Mouse (Mus musculus) mouse embryonic stem cell (cell line): ENCODE measurements around the gene Ndufc1.
"Not testable (repeated sequence)": the region's sequence is repeated elsewhere in the genome, so short reads cannot be mapped to it uniquely, and the experiment has no call there.

ENCODE experiments used
- in situ Hi-C, 2 experiments: fragments of 300-500 bp; cut with MboI; formaldehyde crosslinking; loops; 1 replicate in 1 of 2; 3 replicates in 1 of 2; pipeline ENCODE4 v1.14.3; 2019 to 2020; ENCODE audit warnings: low sequenced_read_pairs in 2 of 2, low pct_unique_long_range_greater_than_20kb in 1 of 2, mixed read lengths in 1 of 2; ENCODE audit not compliant: unreplicated experiment in 1 of 2

The Ndufc1 gene

DNA sequence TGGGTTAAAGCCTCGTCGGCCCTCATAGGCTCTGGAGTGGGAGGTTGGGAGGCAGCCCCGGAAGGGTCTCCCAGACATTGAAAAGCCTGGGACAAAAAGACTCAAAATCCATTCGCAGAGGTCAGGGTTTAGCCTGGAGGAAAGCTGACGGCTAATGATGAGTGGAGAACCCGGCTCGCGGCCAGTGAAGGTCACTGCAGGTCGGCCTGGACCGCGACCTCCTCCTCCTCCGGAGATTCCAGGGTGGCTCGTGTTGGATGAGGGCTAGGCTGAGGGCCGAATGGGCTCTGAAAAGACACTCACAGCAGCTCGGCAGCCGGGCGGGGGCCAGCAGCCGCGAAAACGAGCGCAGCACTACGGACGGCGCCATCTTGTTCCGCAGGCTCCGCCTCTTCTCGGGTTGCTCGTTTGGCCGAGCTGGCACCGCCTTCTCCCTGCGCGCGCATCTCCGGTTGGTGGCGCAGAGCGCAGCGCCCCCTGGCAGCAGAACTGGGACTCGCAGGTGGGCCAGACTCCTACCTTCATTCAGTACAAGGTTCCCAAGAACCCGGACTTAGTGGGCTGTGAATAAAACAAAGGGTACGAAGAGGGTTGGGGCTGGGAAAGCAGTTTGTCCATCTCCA, at the start of gene Ndufc1:
Gene Ndufc1, minus strand, starts transcription at position 428 of the 623 bp plus-strand sequence.
- in situ Hi-C loops, result no loop called here

DNA sequence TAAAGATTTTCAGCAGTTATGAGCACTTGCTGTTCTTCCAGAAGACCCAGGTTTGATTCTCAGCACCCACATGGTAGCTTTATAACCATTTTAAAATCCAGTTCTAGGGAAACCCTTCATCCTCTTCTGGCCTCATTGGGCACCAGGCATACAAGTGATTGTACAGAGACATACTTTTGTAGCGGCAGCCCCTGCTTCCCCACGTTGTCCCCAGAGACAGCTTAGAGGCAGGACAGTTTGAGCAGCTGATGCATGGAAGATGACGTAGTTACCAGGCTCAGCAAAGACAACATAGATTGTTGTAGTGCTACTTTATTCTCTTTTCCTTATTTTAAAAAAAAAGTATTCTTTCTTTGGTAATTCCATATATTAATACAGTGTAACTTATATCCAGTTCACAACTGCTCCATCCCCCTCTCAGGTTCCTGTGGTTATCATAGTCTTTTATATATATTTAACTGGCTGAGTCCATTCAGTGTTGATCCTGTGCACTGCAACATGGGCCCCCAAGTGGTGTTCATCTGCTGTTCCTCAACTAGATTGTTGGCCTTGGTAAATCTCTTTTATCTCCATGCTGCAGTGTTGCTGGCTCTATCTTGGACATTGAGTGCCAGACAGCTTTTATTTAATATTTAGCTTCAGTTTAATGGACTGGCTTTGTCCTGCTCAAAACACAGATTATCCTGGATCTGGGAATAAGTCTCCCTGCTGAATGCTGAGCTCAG, 26.2 kb upstream of the Ndufc1 start:
- in situ Hi-C loops, result no loop called here

DNA sequence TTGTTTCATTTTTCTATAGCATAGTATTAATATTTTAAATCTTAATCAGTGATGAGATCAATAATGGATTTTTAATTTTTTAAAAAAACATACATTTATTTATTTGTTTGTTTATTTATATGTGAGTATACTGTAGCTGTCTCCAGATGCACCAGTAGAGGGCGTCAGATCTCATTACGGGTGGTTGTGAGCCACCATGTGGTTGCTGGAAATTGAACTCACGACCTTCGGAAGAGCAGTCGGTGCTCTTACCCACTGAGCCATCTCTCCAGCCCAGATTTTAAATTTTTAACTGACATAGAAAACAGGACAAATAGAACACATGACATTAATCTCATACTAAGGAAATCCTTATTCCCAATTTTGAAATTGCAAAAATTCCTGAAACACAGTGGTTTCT, 25.6 kb upstream of the Ndufc1 start:
- in situ Hi-C loops, result not testable (repeated sequence)

DNA sequence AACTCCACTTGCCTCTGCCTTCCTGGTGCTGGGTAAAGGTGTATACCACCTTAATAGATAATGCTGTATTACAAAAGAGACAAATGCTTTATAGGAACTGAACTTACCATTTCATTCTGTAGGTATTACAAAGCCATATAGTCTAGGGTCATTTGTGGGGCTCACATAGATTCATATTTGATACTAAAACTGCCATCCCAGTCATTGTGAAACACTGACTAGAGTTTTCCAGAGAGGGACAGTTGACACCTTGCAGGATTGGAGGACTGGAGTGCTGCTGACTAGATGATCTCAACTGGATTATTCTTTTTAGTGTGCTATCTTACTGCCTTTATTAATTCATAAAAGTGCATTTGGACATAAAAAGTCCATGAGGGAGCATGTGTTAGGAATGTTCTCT, 16.6 kb upstream of the Ndufc1 start:
- in situ Hi-C loops, result no loop called here

DNA sequence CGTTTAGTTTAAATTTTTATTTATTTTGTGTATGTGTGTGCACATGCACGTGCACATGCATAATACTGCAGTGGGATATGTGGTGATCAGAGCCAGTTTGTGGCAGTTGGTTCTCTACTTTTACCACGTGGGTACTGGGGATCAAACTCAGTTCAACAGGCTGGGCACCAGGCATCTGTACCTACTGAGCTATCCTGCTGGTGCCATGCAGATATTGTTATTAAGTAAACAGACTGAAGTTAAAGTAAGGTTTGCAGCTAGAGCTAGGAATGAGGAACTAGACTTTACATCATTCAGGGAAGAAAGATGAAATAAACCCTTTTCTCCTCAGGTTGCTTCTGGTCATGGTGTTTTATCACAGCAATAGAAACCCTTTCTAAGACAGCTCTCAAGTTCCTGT, 13.1 kb upstream of the Ndufc1 start:
- in situ Hi-C loops, result no loop called here

DNA sequence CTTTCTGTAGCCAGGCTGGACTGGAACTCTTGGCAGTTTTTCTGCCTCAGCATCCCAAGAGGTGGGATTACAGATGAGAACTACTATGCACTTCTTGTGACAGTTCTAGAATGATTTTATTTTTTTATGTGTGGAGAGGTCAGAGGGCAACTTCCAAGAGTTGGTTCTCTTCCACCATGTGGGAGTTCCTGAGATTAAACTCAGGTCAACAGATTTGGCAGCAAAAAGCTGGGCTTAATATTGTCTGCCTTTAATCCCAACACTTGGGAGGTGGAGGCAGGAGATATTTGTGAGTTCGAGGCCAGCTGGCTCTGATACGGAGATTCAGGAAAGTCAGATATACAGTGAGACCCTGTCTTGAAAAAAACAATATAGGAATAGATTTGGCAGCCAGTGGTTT, 9.2 kb upstream of the Ndufc1 start:
- in situ Hi-C loops, result no loop called here

DNA sequence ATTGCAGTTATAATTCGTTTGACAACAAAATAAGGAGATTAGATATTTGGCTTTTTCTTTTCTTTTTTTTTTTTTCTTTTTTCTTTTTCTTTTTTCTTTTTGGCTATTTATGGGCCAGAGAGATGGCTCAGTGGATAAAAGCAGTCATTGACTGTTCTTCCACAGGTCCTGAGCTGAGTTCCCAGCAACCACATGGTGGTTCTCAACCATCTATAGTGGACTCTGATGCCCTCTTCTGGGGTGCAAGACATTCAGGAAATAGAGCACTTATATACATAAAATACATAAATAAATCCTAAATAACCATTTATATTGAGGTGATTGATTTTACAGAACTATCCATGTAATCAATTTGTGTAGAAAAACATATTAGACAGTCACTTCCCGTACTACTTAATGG, 8.7 kb upstream of the Ndufc1 start:
- in situ Hi-C loops, result no loop called here

DNA sequence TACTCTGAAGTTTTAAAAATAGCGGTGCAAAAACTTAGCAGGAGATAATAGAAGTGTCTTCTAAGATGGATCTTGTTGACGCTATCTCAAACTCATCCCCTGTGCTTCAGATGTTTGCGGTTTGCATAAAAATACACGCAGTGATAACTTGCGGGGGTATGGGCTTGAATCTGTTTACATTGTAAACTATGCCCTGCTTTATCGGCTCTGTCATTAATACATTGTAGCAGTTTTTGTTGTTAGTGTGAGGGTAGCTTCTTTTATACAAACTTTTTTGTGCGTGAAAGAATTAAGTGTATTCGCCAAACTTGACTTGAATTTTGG, 8.3 kb upstream of the Ndufc1 start:
- in situ Hi-C loops, result no loop called here

DNA sequence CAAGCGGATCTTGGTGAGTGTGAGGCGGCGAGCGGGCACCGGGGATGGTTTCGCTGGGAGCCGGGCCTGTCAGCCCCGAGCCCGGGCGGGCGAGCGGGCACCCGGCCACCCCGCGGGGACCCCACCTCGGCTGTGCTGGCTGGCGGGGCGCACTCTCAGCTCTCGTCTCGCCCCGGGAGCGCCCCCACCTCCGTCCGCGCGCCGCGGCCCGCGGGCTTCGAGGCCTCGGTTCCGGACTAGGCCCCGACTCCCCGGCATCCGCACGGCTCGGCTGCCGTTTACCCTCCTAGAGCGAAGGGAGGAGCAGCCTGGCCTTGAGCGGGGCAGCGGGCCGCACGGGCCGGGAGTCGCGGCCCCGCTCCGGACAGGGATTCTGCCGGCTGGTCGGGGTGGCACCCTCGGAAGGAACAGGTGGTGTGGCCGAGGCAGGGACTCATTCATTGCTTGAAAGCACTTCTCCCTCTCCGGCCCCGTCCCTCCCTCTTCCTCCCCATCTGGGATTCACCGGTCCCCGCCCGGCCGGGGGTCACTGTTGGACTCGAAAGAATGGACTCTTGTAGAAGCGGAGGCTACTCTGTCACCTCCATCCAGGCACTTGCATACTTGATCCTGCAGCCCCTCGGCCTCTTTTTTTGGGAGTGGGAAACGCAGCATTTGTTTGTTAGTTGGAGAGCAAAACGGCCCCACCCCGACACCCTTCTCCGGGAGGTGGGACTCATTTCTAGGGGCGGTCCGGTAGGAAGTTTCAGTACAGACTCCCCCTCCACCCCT, 7.8 kb upstream of the Ndufc1 start:
- in situ Hi-C loops, result no loop called here

DNA sequence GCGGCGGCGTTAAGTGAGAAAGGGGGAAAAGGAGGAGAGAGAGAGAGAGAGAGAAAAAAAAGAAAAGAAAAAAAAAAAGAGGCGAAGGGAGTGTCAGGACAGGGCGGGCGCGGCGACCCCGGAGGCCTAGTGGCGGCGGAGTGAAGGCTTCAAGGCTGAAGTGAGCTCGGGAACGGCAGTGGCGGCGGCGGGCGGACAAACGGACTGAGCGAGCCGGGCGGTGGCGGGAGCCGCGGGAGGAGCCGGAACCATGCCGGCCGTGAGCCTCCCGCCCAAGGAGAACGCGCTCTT, 7.2 kb upstream of the Ndufc1 start:
- in situ Hi-C loops, result no loop called here

DNA sequence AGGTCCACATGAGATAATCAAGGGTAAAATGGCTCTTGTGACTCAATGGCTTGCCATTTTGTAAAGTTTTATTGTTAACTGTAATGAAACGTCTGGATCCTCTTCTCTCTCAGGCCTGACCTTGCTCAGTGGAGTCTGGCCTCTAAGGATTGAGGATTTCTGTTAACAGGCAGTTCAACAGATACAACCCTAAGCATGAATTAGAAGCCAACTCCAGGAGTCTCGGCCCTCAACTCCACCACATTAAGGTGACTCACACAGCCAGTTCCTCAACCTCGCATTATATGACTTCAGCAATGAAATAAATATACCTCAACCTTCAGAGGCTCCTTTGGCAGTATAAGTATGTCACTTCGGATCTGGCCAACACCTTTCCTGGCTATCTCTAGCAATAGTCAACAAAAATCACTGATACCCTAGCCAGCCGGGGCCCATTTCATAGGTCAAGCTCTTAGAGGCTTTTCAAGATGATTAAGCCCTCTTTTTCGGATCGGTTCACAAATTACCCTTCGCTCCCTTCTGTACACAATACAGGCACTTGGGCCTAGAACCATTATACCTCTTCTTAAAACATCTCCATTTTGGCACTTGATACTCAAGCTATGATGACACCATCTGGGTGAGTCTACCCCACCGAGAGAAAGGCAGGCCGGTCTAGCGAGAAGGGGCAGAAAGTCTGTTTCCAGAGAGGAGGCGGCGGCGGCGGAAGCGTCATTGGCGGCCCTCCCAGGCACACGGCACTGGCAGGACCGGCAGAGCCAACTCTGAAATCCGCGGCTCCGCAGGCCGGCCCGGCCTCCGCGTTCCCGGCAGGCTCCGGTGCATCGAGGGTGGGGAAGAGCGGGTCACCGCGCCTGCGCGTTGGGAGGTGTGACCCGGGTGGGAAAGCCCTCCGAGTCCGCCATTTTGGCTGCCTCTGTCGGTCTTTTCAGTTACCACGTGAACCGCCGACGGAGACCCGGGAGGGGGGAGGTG, 6.6 kb upstream of the Ndufc1 start, which contains the start of gene Naa15:
Gene Naa15, plus strand, starts transcription at position 51 of the 975 bp plus-strand sequence.
- in situ Hi-C loops, result no loop called here

DNA sequence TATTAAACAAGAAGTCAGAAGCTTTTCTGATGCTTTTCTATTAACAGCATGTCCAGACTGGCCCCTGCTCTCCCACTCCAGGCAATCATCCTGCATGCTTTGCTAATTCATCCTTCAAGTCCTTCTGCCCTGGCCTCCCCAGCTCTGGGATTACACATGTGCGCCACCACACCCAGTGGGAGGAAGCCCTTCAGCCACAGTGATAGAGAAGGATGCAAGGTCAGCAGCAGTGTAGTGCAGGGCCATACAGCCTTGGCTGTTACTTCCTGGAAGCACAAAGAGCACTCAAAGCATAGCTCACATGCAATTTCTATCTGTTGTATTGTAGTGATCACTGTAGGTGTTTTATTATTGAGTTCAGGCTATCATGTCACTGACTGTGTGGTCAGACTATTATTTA, 4.5 kb upstream of the Ndufc1 start:
- in situ Hi-C loops, result no loop called here

DNA sequence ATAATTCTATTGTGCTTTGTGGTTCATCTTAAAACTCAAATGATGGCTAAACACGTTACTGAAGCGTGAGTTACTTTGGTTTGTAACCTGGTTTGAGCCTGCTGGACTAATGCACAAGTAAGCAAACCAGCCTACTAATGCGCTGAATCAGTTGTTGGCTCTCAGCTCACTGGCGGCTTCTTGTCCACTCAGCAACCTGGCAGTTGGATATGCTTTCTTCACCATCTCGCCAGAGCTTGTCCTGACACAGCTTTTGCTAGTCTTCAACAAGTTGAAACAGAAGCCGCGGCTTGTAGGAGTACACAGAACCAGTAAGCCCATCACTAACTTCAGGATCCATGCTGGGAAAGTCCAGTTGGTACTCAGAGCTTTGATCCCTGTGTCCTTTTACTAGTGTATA, 3.7 kb upstream of the Ndufc1 start:
- in situ Hi-C loops, result no loop called here

DNA sequence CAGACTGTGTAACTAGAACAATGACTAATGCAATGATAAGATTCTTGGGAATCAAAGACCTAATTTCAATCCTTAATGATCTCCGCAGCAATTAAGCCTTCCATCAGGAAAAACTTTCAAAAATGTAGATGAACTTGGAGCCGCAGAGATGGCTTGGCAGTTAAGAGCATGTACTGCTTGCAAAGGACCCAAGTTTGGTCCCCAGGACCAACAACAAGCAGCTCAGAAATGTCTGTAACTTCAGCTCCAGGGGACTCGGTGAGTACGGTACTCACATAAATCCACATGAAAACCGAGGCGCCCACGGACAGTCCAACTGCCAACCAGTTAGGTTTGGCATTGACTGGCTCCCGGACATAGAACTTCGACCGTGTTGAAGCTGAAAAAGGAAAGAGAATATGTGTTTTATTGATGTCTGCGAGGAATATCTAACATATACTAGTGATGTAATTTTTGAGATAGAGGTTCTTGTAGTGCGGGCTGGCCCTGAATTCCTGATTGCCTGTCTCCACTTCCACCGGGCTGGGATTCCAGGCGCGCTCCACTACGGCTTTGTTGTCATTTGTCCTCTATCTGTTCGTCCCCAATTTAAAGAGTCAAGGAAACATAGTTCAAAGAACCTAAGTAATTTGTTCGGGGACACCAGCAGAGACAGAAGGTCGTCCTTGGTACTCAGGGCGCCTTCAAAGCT, 773 bp downstream of the Ndufc1 start:
- in situ Hi-C loops, result no loop called here

DNA sequence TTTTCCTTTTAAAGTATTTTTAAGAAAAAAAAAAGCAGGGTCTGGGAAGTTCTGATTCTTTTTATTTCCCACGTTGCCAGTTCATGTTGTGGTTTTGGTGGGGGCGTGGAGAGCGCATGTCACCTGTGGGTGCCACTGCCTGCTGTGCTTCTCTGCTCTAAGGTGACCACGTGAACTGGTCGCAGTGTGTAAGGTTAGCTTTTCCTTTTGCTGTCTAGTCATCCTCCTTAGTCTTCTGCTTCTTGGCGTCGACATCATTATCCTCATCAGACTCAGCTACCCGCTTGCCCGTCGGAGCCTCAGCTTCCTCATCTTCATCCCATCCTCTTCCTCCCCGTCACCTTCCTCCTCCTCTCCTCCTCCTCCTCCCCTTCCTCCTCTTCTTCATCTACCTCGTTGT, 6.2 kb downstream of the Ndufc1 start:
- in situ Hi-C loops, result no loop called here

DNA sequence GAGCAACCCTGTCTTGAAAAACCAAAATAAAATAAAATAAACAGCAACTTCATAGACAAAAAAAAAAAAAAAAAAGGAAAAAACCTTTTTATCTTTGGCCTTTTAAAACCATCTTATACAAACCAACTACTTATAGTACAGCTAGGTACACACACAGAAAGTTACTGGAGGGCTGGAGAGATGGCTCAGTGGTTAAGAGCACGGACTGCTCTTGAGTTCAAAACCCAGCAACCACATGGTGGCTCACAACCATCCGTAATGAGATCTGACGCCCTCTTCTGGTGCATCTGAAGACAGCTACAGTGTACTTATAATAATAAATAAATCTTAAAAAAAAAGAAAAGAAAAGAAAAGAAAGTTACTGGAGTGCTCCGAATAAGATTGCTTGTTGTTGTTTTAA, 6.7 kb downstream of the Ndufc1 start:
- in situ Hi-C loops, result not testable (repeated sequence)

DNA sequence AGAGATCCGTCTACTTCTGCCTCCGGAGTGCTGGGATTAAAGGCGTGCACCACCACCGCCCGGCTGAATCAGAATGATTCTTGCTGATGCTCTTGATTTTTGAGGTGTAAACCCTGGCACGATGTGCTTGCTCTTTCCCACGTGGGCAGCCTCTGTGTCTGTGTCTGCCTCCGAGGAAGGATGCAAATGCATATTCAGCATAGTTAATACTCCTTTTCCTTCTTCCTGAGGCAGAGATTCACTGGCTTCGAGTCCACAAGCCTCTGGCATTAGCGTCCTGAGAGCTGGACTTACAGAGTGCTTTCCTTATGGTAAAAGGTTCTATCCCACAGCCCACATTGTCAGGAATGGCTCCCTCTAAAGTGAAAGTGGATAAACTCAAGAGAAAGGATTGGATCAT, 8.1 kb downstream of the Ndufc1 start:
- in situ Hi-C loops, result no loop called here

DNA sequence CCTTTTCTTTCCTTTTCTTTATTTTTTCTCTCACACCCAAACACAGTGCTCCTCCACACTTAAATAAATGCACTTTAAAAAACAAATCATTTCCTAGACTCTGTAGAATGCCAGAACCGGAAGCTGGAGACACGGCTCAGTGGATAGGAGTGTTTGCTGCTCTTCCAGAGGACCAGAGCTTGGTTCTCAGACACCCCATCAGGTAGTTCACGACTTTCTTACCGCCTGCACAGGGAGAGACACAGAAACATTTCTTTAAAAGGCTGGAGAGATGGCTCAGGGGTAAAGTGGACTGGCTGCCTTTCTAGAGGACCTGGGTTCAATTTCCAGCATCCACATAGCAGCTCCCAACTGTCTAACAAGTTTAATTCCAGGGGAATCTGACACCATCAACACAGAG, 9.3 kb downstream of the Ndufc1 start:
- in situ Hi-C loops, result no loop called here
